Mouse (Mus musculus): Measurements from ENCODE around the gene Zfp827.

The Zfp827 gene

DNA sequence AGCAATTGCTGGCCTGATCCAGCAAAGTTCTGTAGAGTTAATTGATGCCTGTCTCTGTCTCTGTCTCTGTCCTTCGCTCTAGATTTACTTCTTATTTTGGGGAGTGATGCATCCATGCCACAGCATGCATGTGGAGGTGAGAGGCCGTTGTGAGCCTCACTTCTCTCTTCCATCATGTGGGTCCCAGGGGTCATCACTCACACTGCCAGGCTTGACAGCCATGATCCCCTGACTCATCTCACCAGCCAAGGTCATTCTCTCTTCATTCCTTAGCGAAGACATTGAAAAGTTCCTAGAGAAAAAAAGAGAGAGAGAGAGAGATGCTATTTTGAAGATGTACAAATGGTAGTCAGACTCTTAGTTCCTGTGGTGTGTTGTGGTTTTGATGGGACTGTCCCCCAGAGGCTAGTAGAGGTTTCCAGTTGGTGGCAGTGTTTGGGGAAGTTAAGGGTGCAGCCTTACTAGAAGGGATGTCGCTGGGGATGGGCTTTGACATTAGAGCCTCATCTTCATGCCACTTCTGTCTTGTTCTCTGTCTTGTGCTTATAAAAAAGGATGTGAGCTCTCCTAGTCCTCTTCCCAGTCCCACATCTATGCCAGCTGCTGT, 133.0 kb downstream of the Zfp827 start:
- DNase-seq: no peak

DNA sequence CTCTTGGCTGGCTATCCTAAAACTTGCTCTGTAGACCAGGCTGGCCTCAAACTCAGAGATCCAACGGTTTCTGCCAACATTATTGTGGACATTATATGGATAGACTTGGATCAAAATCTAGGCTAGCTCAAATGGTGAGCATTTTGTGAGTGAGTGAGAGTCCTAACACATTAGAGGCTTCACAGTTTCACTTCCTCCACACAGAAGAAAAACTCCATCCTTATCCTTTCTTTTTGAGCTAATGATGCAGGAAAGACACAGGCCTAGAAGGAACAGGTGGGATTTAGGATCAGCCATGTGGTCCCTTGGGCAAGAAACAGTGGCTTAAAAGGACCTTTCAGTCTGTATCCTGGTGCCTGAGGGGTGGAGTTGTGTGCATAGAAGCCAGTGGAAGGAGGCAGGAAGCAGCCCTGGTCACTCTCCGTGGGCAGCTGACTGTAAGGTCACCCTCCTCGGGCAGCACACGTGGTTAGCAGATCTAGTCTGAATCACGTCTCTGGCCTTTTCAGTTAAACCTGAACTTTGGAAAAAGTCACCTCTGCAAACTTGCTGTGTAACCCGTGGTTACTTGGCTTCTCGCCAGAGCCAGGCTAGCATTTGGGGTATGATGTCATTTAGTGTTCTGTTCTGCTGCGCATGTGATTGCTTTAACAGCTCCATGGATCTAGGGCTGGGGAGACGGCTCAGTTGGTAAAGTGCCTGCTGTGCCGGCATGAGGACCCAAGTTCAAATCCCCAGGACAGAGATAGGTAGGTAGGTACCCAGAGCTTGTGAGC, 134.5 kb downstream of the Zfp827 start:
- DNase-seq: peak; percentile 51

DNA sequence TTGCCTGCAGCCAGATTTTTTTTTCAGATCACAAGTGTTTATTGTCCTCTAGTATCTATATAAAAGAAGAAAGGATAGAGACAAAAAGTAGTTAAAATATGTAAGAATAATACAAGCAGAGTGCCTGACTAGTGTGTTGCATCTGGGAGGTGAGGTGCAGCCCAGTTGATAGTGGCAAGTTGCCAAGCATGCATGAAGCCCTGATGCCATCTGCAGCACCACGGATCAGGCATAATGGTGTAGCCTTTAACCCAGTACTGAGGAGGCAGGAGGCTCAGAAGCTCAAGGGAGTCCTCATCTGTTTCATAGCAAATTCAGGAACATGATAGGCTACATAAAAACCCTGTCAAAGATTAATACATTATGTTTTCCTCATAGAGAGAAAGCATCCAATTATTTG, 136.1 kb downstream of the Zfp827 start:
- peak; percentile 18 for DNase-seq

GRCm38 (mm10) chr8:79165276-79165675, 137.0 kb downstream of the Zfp827 start:
- DNase-seq: no peak

DNA sequence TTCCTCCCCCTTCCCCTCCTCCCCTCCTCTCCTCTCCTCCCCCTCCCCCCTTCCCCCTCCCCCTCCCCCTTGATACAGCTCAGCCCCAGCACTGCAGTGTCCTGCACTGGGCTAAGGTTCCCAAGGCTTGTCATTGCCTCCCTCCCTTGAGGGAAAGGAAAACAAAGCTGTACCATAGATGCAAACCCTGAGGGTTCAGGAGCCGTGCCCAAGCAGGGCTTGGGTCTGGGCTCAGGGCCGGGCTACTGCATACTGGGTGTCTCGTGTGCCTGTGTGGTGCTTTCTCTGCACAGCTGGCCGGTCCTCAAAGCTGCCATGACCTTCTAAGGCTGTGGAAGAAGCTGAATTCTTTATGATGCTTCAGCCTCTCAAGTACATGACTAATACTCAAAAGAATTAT, 145.4 kb downstream of the Zfp827 start:
- no peak for DNase-seq

DNA sequence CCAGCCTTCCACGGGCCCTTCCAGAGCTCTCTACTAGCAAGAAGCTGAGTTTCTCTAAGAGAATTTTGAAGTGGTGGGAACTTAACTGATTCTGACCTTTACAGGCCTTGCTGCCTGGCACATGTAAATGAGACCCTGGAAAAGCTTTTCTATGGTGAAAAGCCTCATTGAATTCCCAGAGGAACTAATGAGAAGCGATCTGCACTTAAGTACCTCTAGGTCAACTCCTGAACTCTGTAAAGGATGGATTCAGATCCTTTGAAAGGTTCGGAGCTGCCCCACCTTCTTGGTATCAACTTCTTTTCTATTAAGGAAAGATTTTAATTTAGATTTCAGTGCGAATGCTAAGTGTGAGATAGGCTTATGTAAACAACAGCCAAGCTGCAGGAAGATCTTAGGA, 147.8 kb downstream of the Zfp827 start:
- DNase-seq: no peak

DNA sequence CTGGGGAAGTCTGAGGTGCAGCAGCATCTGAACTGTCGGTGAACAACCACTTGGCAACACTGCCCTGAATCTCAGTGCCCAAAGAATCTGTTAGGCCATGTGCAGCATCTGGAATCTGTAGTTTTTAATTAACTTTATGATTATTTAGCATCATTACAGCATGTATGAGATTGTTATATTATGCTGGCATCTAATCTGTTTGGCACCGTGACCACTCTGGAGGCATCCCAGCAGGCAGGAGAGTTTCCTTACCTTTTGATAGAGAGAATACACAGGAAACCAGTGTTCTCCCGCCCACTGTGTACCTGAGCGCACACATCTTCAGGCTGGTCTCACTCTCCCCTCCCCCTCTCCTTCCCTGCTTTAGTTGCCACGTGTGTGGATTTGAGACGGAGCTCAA, 151.4 kb downstream of the Zfp827 start:
- no peak for DNase-seq

GRCm38 (mm10) chr8:79185488-79185887, 157.3 kb downstream of the Zfp827 start:
- no peak for DNase-seq

- no peak for DNase-seq
These were observed 161.8 kb downstream of the Zfp827 start for GRCm38 (mm10) chr8:79190071-79190470.

DNA sequence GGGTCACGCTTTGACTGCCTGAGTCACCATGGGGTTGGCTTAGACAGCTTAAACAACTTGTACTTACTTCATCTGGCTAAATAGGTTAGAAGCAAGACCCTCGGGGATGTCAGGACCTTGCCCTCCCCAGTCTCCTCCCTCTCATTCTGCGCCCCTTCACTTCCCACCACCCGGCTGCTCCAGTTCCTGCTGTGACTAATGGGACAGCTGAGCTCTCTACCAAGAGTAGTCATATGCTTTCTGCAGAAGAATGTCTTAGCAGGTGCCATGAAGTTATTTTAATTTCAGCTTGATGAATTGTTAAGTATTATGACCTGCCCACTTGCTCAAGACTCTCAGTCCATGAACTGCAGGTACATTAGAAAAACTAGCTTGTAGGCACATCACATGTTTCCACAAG, 168.2 kb downstream of the Zfp827 start:
- DNase-seq: no peak

GRCm38 (mm10) chr8:79198675-79199074, 170.4 kb downstream of the Zfp827 start:
- no peak for DNase-seq

DNA sequence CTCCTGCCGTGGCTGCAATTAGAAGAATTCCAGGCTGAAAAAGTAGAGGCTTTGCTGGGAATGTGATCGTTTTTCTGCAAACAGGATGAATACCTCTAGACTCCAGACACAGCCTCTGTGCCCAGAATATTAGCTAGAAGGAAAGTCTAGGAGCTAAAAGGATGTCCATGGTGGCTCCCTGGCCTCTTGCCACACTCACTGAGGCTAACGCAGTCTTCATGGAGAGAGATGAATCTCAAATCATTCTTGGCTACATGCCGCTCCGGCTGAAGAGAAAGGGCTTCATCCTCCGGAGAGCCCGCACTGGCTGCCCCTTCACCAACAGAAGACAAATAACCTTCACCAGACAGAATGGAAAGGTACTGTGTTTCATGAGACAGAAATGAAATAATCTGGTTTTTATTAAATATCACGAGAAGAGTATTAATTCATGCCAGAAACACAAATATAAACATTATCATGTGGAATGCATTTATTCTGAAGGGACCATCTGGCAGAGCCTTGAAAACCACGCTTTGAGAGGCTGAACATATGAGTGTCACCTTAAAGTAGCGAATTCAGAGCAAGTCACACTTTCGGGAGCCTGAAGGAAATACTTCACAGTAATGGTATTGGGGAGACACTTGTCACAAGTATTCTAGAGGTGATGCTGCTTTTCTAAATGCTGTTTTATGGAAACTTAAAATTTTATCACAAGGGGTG, 173.4 kb downstream of the Zfp827 start:
- DNase-seq: no peak

GRCm38 (mm10) chr8:79206895-79207294, 178.7 kb downstream of the Zfp827 start:
- peak; percentile 97 for DNase-seq

- no peak for DNase-seq
These were observed 179.9 kb downstream of the Zfp827 start for GRCm38 (mm10) chr8:79208181-79208580.

DNA sequence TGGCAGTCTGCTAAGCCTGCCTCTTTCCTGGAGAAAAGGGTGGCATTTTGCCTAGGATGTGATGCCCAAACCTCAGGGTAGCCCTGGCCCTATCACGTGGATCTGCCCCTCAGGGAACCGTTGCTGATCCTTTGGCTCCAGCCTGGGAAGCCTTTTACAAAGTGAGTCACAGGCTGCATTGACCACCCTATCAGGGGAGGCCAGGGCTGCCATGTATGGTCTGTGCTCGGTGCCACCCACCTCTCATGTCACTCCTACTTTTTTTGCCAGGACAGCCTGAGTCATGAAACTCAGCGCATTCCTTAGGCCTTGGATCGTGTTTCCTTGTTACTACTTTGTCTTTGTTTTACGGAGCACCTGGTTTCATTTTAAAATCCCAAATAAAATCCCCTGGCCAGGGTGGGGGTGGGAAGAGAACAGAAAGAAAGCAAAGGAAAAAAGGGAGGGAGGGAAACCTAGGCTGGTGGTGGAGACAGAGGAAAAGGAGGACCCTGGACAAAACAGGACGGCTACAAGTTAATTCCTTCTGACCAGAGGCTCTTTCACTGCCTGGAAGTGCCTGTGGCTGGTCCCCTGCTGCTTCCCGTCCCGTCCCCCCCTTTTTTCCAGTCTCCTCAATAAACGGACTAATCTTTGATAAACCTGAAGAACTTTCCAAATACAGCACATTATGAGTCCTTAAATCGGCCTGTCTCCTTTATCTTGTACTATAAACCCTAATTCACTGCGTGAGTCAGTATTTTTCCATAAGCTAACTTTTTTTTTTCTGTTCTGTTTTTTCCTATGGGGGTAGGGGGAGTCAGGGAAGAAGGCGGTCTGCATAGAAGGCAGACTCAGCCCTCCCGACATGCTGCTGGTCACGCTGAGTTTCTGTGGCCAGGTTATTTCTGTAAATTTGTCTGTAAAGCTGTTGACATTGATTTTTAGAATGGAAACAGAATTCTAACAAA, 180.7 kb downstream of the Zfp827 start:
- peak; percentile 78 for DNase-seq

DNA sequence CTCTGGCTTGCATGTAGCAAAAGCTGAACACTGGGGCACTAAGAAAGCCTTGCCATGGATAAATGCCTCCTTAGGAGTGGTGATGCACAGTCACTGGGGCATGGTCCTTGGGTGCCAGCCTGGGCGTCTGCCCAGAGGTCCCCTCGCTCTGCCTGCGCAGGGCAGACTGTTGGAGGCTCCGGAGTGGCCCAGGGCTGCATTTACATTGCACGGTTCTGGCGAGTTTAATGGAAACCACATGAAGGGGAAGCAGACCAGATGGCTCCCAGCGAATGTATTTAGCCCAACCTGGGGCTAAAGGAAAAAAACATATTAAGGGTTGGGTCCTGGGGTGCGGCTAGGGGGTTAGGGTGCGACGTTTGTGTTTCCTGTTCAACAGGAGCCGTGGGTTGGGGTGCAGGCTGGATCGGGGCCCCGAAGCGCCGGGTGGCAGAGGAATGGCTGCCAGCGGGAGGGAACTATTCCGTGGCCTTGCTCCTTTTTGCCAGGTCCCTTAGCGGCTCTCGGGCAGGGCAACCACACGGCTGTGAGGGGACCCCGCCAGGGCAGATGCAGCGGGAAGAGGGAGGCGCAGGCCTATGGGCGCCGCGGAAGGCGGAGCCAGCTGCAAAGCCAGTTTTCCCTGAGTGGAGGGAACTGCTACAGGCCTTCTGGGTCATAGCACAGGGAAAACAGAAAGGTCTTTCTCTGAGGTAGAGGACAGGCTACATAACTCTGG, 181.6 kb downstream of the Zfp827 start:
- DNase-seq: peak; percentile 72

DNA sequence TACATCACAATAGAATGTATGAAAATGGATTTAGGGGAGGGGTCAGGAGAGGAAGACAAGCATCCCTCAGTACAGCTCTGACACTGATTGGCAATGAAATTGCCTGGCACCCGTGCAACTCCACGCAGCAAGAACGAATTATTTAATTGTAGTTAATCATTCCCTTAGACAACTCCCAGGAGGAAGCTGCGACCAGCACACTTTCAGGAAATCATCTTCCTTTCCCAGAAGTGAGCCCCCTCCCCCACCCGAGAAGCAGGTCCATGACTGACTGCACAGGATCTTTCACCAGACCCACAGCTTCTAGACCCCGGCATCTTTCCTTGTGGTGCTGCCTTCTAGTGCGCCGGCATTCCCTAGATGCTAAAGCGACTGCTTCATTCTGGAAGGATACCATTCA, 183.4 kb downstream of the Zfp827 start:
- DNase-seq: no peak

DNA sequence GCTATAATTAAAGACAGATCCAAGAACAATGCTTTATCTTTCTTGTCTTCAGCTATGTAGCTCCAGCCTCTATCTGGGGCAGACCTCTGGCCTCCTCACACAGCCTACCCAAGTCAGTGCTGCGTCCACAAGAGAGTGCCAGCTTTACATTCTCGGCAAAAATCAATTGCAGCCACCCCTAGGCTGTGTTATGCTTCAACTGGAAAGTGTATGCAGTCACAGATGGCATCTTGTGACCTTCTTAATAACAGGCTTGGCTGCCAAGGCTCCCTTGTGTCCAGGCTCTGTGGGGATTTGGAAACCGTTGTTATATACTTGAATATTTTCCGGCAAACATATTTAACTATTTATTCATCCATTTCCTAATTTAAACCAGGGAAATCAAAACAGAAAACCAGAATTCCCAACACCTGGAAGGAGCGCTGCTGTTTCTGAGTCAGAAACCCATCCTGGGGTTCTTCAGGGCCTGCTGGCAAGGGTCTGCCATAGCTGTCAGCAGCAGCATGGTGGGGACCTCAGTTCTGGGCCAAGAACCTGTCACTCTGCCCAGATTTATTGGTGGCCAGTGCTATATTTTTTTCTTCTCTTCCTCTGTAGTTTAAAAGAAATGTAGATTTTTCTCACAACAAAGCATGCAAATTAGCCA, 194.0 kb downstream of the Zfp827 start:
- DNase-seq: peak; percentile 86

DNA sequence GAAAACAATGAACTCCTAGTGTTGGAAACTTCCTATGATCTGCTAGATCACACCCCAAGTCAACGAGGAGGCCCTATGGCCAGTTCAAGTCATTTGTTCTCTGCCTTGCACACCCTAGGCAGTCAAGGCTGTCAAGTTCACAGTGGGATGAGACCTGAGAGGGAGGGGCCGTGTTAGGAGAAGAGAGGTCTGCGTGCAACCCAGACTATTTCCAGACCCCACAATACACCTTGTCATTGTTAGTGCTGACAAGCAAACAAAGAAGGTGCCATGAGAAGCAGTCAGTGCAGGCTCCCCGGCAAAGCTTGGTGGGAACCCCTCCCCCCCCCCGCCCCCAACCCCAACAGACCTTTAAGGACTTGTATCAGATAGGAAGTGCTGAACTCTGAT, 194.5 kb downstream of the Zfp827 start:
- no peak for DNase-seq

DNA sequence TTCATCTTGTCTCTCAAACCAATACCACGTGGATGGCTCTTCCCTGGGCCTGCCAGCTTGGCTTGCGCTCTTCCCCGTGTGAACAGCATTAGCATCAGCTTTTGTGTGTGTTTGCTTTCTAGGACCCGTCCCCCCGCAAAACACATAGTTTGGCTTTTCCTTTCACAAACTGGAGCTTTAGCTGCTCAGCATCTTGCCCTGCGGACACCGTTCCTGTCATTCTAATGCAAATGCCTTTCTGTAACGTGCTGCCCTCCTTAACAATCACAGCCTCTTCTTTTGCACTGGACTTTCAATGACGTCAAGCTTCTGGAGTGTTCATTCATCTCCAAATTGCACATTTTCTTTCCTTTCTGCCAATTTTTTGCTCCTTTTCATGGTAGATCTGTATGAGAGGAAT, 196.1 kb downstream of the Zfp827 start:
- no peak for DNase-seq

DNA sequence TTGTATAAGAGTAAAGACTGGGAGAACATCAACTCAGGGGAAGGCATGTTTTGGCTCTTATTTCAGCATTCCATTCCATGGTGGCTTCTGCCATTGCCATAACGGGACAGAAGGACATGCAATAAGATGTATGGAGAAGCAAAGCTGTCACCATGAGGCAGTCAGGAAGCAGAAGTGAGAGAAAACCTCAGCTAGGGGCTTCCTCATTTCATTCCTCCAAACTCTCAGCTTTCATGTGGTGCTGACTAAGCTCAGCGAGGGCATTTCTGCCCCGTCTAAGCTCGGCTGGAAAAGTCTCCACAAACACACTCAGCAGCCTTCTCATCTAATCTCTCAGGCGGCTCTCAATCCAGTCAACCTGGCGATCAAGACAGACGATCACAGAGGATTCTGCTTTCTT, 197.3 kb downstream of the Zfp827 start:
- no peak for DNase-seq

DNA sequence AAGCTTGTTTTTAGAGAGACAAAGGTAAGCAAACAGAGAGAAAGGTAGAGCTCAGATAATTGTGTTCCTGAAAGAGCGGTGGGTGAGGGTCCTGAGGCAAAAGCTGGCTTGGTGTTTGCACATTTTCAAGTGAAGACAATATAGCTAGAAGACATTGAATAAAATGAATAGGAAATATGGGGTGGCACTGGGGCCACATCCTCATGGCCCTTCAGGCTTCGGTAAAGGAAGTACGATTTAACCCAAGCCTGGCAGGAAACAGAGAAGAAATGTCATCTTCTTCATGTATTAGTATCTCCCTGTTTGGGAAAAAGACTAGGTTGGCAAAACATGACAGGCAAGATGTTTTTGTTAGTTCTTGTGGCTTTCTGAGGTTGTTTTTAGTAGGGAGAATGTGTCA, 197.8 kb downstream of the Zfp827 start:
- DNase-seq: no peak
